Mouse (Mus musculus): ENCODE results near the gene Nkx2-5. TPM values are rescaled to one million over a fixed set of nuclear protein-coding genes. Genes with fewer than 3 reads are reported as not detected.

The Nkx2-5 gene
- polyA plus RNA-seq, 1 experiment, result 0.11 TPM

GRCm38 (mm10) chr17:26851136-26851460 is 6.3 kb upstream of the Nkx2-5 start:
- no peaks in the 10 kb centered on the region for H3K36me3 ChIP-seq (ENCODE audit: control insufficient read depth, insufficient read depth, low read length)
- no peak for TF ChIP-seq CTCF (IDR thresholded peaks at IDR 0.05; ENCODE audit: extremely low read depth, insufficient read length, insufficient replicate concordance, low read depth, low read length)
- no peak for TF ChIP-seq POLR2A (IDR thresholded peaks at IDR 0.05; ENCODE audit: low read depth, low read length)
- H3K4me3 ChIP-seq (ENCODE audit: low read depth, low read length), result no peak overlapping the region
- peaks cover 4% of the 10 kb centered on the region for H3K4me1 ChIP-seq (ENCODE audit: control insufficient read depth, insufficient read depth, insufficient read length, low read length)
- peaks cover 59% of the 10 kb centered on the region for H3K27me3 ChIP-seq (ENCODE audit: control insufficient read depth, insufficient read depth, low read length)
- 24% methylated on average over 8 of the region's 8 CpGs for WGBS
- H3K27ac ChIP-seq (ENCODE audit: insufficient read depth, low read depth, low read length), result no peak overlapping the region

GRCm38 (mm10) chr17:26850358-26851135 is 5.7 kb upstream of the Nkx2-5 start:
- TF ChIP-seq POLR2A (IDR thresholded peaks at IDR 0.05; ENCODE audit: low read depth, low read length) (no peak), CTCF (IDR thresholded peaks at IDR 0.05; ENCODE audit: extremely low read depth, insufficient read length, insufficient replicate concordance, low read depth, low read length) (no peak)
- Histone ChIP-seq H3K4me3 (ENCODE audit: low read depth, low read length) (peak overlapping the region; percentile 41), H3K27me3 (ENCODE audit: control insufficient read depth, insufficient read depth, low read length) (peaks cover 63% of the 10 kb centered on the region), H3K27ac (ENCODE audit: insufficient read depth, low read depth, low read length) (no peak overlapping the region), H3K36me3 (ENCODE audit: control insufficient read depth, insufficient read depth, low read length) (no peaks in the 10 kb centered on the region), H3K4me1 (ENCODE audit: control insufficient read depth, insufficient read depth, insufficient read length, low read length) (peaks cover 3% of the 10 kb centered on the region)
- 2% methylated on average over 48 of the region's 48 CpGs for WGBS

GRCm38 (mm10) chr17:26849746-26850357 is 5.0 kb upstream of the Nkx2-5 start:
- TF ChIP-seq CTCF (IDR thresholded peaks at IDR 0.05; ENCODE audit: extremely low read depth, insufficient read length, insufficient replicate concordance, low read depth, low read length), result no peak
- no peak for TF ChIP-seq POLR2A (IDR thresholded peaks at IDR 0.05; ENCODE audit: low read depth, low read length)
- H3K27ac ChIP-seq (ENCODE audit: insufficient read depth, low read depth, low read length), result no peak overlapping the region
- no peaks in the 10 kb centered on the region for H3K36me3 ChIP-seq (ENCODE audit: control insufficient read depth, insufficient read depth, low read length)
- H3K27me3 ChIP-seq (ENCODE audit: control insufficient read depth, insufficient read depth, low read length), result peaks cover 67% of the 10 kb centered on the region
- under 1% methylated on average over 44 of the region's 44 CpGs for WGBS
- peaks cover 3% of the 10 kb centered on the region for H3K4me1 ChIP-seq (ENCODE audit: control insufficient read depth, insufficient read depth, insufficient read length, low read length)
- peak overlapping the region; percentile 41 for H3K4me3 ChIP-seq (ENCODE audit: low read depth, low read length)

- Histone ChIP-seq H3K4me1 (ENCODE audit: control insufficient read depth, insufficient read depth, insufficient read length, low read length) (peaks cover 6% of the 10 kb centered on the region), H3K27ac (ENCODE audit: insufficient read depth, low read depth, low read length) (no peak overlapping the region), H3K4me3 (ENCODE audit: low read depth, low read length) (peak overlapping the region; percentile 41), H3K27me3 (ENCODE audit: control insufficient read depth, insufficient read depth, low read length) (peaks cover 67% of the 10 kb centered on the region), H3K36me3 (ENCODE audit: control insufficient read depth, insufficient read depth, low read length) (no peaks in the 10 kb centered on the region)
- no peak for TF ChIP-seq CTCF (IDR thresholded peaks at IDR 0.05; ENCODE audit: extremely low read depth, insufficient read length, insufficient replicate concordance, low read depth, low read length)
- no peak for TF ChIP-seq POLR2A (IDR thresholded peaks at IDR 0.05; ENCODE audit: low read depth, low read length)
- WGBS, result 7% methylated on average over 19 of the region's 19 CpGs
These were observed 4.4 kb upstream of the Nkx2-5 start for GRCm38 (mm10) chr17:26849106-26849745.

- Histone ChIP-seq H3K27ac (ENCODE audit: insufficient read depth, low read depth, low read length) (no peak overlapping the region), H3K27me3 (ENCODE audit: control insufficient read depth, insufficient read depth, low read length) (peaks cover 75% of the 10 kb centered on the region)
These were observed 3.4 kb upstream of the Nkx2-5 start for GRCm38 (mm10) chr17:26848236-26848635.

GRCm38 (mm10) chr17:26847801-26848200 is 3.0 kb upstream of the Nkx2-5 start:
- Histone ChIP-seq H3K27ac (ENCODE audit: insufficient read depth, low read depth, low read length) (no peak overlapping the region), H3K4me1 (ENCODE audit: control insufficient read depth, insufficient read depth, insufficient read length, low read length) (peaks cover 8% of the 10 kb centered on the region), H3K36me3 (ENCODE audit: control insufficient read depth, insufficient read depth, low read length) (no peaks in the 10 kb centered on the region), H3K4me3 (ENCODE audit: low read depth, low read length) (no peak overlapping the region), H3K27me3 (ENCODE audit: control insufficient read depth, insufficient read depth, low read length) (peaks cover 79% of the 10 kb centered on the region)
- TF ChIP-seq CTCF (IDR thresholded peaks at IDR 0.05; ENCODE audit: extremely low read depth, insufficient read length, insufficient replicate concordance, low read depth, low read length), result no peak
- no peak for TF ChIP-seq POLR2A (IDR thresholded peaks at IDR 0.05; ENCODE audit: low read depth, low read length)
- 5% methylated on average over 5 of the region's 5 CpGs for WGBS

More at GRCm38 (mm10) chr17:26848236-26848635, 3.4 kb upstream of the Nkx2-5 start:
- no peak for TF ChIP-seq CTCF (IDR thresholded peaks at IDR 0.05; ENCODE audit: extremely low read depth, insufficient read length, insufficient replicate concordance, low read depth, low read length)
- no peak for TF ChIP-seq POLR2A (IDR thresholded peaks at IDR 0.05; ENCODE audit: low read depth, low read length)
- H3K4me1 ChIP-seq (ENCODE audit: control insufficient read depth, insufficient read depth, insufficient read length, low read length), result peaks cover 6% of the 10 kb centered on the region
- 6% methylated on average over 6 of the region's 6 CpGs for WGBS
- no peak overlapping the region for H3K4me3 ChIP-seq (ENCODE audit: low read depth, low read length)
- no peaks in the 10 kb centered on the region for H3K36me3 ChIP-seq (ENCODE audit: control insufficient read depth, insufficient read depth, low read length)

GRCm38 (mm10) chr17:26846411-26846810 is 1.6 kb upstream of the Nkx2-5 start:
- Histone ChIP-seq H3K27me3 (ENCODE audit: control insufficient read depth, insufficient read depth, low read length) (peaks cover 82% of the 10 kb centered on the region), H3K27ac (ENCODE audit: insufficient read depth, low read depth, low read length) (no peak overlapping the region), H3K4me1 (ENCODE audit: control insufficient read depth, insufficient read depth, insufficient read length, low read length) (peaks cover 13% of the 10 kb centered on the region), H3K36me3 (ENCODE audit: control insufficient read depth, insufficient read depth, low read length) (no peaks in the 10 kb centered on the region), H3K4me3 (ENCODE audit: low read depth, low read length) (no peak overlapping the region)
- 18% methylated on average over 8 of the region's 8 CpGs for WGBS
- TF ChIP-seq POLR2A (IDR thresholded peaks at IDR 0.05; ENCODE audit: low read depth, low read length) (no peak), CTCF (IDR thresholded peaks at IDR 0.05; ENCODE audit: extremely low read depth, insufficient read length, insufficient replicate concordance, low read depth, low read length) (no peak)
